Mouse (Mus musculus) hindbrain, postnatal 0 days (tissue): ENCODE data around the gene Gm47985. TPM values are rescaled to one million over a fixed set of nuclear protein-coding genes. Genes with fewer than 3 reads are reported as not detected.
"Not testable (repeated sequence)": the region's sequence is repeated elsewhere in the genome, so short reads cannot be mapped to it uniquely, and the experiment has no call there.

Experiments
- ATAC-seq: fragments of 200-750 bp; cut with Nextera tagmentation; 2 replicates; pipeline ENCODE4 v1.8.0; 2017; ENCODE audit warnings: mild to moderate bottlenecking, moderate TSS enrichment, moderate library complexity
- DNase-seq: peaks from one replicate; pipeline ENCODE4 v3.0.0-alpha.2; 2015; ENCODE audit warnings: low spot score
- H3K27ac ChIP-seq: fragments of 300-500 bp; sonication (generic); 2 replicates; pipeline ENCODE4 v1.5.1; 2014; ENCODE audit warnings: mild to moderate bottlenecking
- H3K27me3 ChIP-seq: fragments of 300-500 bp; sonication (generic); 2 replicates; pipeline ENCODE4 v1.6.1; 2014; ENCODE audit warnings: low read length, mixed read lengths; ENCODE audit not compliant: insufficient read depth
- H3K36me3 ChIP-seq: fragments of 300-500 bp; sonication (generic); 2 replicates; pipeline ENCODE4 v1.6.1; 2014; ENCODE audit warnings: low read length, mixed read lengths; ENCODE audit not compliant: insufficient read depth
- H3K4me1 ChIP-seq: fragments of 300-500 bp; sonication (generic); 2 replicates; pipeline ENCODE4 v1.6.1; 2014; ENCODE audit warnings: antibody characterized with exemption, low read length, mixed read lengths; ENCODE audit not compliant: insufficient read depth
- H3K4me2 ChIP-seq: fragments of 300-500 bp; sonication (generic); 2 replicates; pipeline ENCODE4 v1.6.1; 2014; ENCODE audit warnings: low read depth, mild to moderate bottlenecking, low read length, moderate library complexity, mixed read lengths
- H3K4me3 ChIP-seq: fragments of 300-500 bp; sonication (generic); 2 replicates; pipeline ENCODE4 v1.5.1; 2014; ENCODE audit warnings: low read length
- H3K9ac ChIP-seq: fragments of 300-500 bp; sonication (generic); replicated peaks from 2 replicates; pipeline ENCODE4 v1.6.1; 2014; ENCODE audit warnings: mild to moderate bottlenecking, low read length, moderate library complexity, mixed read lengths
- H3K9me3 ChIP-seq: fragments of 300-500 bp; sonication (generic); 2 replicates; pipeline ENCODE4 v1.6.1; 2016; ENCODE audit warnings: low read length, mixed read lengths
- CTCF ChIP-seq: IDR thresholded peaks from 2 replicates; pipeline ENCODE4 v1.5.1; 2016; ENCODE audit warnings: antibody characterized with exemption, control low read depth, low read depth
- WGBS: fragments of 180-500 bp; shearing (Covaris S2); extraction: QIAGEN DNeasy Blood & Tissue Kit; methylation state at CpG from one replicate; pipeline ENCODE4 v1.1.7; 2014; 5-methylcytosine and 5-hydroxymethylcytosine counted together
- polyA plus RNA-seq: library from polyadenylated mRNA; unstranded; fragments of >200 nt; fragmentation: Nextera tagmentation; extraction: Ambion mirVana; gene quantifications from 2 replicates; pipeline ENCODE4 v1.2.1, GENCODE M21; 2015
- total RNA-seq: library from RNA; depleted of rRNA; stranded (reverse); fragments of >200 nt; gene quantifications from 2 replicates; pipeline ENCODE4 v1.2.3, GENCODE M21; 2014; rRNA removed

The Gm47985 gene
- not detected in 2 replicates for total RNA-seq
- not detected in 2 replicates for polyA plus RNA-seq

DNA sequence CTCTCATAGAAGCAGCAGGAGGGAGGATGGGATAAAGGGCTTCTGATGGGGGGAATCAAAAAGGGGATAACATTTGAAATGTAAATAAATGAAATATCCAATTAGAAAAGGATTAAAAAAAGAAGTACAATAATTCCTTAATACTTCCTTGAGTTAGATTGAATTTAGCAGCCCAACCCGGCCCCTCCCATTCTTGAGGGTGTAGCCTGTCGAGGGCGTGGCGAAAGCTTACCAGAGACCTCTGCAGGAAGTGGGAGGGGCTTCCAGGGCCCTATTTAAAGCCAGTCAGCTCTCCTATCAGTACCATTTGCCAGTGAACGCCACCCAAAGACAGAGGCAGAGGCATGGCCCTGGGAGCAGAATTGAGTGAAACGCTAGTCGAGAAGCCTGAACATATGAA is at the start of gene Gm47985:
Gene Gm47985 (plus strand): TSS at position 272 of the 400 bp plus-strand sequence.
- not testable (repeated sequence) for H3K27ac ChIP-seq, H3K27me3 ChIP-seq, H3K9me3 ChIP-seq, H3K36me3 ChIP-seq, H3K4me1 ChIP-seq, H3K4me2 ChIP-seq, H3K9ac ChIP-seq, DNase-seq, ATAC-seq, H3K4me3 ChIP-seq
- no CpG with 5 or more reads among the region's 7 CpGs for WGBS

DNA sequence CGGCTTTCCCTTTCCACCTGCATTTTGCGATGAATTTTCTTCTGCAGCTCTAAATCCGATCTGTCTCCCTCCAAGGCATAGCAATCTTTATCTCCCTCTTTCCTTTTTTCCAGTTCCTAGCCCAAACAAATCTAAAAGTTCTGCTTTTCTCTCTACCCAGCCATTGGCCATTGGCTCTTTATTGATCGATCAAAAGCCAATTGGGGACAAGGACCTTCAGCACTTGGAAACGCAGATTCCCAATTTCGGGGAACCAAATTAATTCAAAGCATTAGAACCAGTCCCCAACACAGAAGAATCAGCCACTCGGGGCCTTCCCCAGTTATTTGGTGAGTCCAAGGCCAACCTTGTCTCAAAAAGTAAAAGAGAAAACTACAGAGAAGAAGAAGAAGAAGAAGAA is 49.7 kb upstream of the Gm47985 start:
- DNase-seq = no peak
- H3K4me1 ChIP-seq = no peaks in the 10 kb centered on the region
- H3K9me3 ChIP-seq = no peaks in the 10 kb centered on the region
- no peak overlapping the region for H3K27ac ChIP-seq
- WGBS = 94% methylated on average over 7 of the region's 7 CpGs
- H3K36me3 ChIP-seq = no peaks in the 10 kb centered on the region
- no peak overlapping the region for H3K4me3 ChIP-seq
- TF ChIP-seq CTCF = no peak
- H3K9ac ChIP-seq = no peak overlapping the region
- H3K27me3 ChIP-seq = no peaks in the 10 kb centered on the region
- no peak for ATAC-seq
- no peak overlapping the region for H3K4me2 ChIP-seq

DNA sequence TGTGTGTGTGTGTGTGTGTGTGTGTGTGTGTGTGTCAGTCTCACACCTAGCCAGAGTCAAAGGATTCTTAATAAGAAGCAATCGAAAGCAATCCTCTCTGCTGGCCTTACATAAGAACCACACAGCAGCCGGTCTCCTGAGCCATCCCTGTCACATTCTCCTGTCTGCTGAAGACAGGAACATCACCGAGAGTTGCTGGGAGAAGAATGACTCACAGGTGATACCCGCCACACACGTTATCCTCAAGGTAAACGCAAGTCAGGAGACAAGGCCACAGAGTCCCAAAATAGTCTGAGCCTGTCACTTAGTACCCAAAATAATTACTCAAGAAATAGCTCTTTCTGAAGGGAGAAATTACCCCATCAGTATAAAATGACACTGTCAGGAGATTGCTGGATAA is 43.9 kb upstream of the Gm47985 start:
- no peak for ATAC-seq
- WGBS = 77% methylated on average over 6 of the region's 6 CpGs
- Histone ChIP-seq H3K27ac (no peak overlapping the region), H3K36me3 (no peaks in the 10 kb centered on the region), H3K4me3 (no peak overlapping the region), H3K4me1 (no peaks in the 10 kb centered on the region), H3K4me2 (no peak overlapping the region), H3K9me3 (no peaks in the 10 kb centered on the region), H3K27me3 (no peaks in the 10 kb centered on the region), H3K9ac (no peak overlapping the region)
- no peak for DNase-seq
- TF ChIP-seq CTCF = no peak

DNA sequence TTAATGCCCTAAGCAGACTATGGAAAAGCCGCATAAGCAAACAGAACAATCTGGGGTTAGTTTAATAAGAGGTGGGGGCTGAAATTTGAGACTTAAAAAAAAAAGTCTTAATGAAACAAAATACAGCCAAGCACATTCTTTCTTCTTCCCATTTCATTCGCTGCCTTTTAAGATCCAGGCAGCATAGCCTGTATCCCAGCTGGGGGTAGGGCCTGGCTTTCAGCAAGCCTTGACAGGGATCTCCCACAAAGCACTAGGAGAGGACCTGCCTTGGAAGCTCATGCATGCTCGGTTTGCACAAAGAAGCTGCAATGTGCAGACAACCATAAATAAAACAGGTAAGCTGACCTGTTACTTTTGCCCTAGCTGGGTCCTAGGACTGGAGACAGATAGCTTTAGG is 41.4 kb upstream of the Gm47985 start:
- Histone ChIP-seq H3K4me1 (no peaks in the 10 kb centered on the region), H3K27ac (no peak overlapping the region), H3K4me2 (no peak overlapping the region), H3K4me3 (no peak overlapping the region), H3K27me3 (no peaks in the 10 kb centered on the region), H3K9ac (no peak overlapping the region), H3K36me3 (no peaks in the 10 kb centered on the region), H3K9me3 (no peaks in the 10 kb centered on the region)
- ATAC-seq = no peak
- TF ChIP-seq CTCF = no peak
- 67% methylated on average over 3 of the region's 3 CpGs for WGBS
- DNase-seq = no peak

DNA sequence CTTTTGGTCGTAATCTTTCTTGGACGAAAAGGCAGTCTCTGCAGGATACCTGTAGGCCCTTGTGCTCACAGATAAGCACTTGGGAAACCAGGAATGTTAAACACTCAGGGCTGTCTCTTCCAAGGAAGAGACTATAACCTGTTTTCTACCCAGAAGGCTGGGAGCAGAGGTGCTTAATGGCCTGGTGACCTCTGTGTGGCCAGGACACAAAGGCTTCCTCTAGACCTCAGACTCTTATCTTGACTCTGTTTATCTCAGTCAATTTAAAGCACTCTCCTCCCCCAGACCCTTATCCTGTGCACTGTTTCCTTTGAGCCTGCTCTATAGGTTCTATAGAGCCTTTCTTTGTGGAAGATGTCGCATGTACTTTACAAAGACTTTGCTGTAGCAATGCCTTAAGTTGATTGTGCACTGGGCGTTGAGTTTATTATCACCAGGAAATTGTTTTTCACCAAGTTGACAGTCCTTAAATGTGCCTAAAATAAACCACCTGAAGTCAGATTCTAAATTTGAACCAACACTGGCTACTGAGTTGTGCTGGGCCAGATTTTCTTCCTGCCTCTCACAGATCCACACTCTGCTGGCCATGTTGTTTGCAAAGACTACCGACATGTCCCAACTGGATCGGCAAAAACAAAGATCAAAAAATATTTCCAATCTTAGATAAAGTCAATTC is 37.7 kb upstream of the Gm47985 start:
- Histone ChIP-seq H3K27ac (no peak overlapping the region), H3K36me3 (no peaks in the 10 kb centered on the region), H3K4me2 (no peak overlapping the region), H3K4me3 (no peak overlapping the region), H3K9ac (no peak overlapping the region), H3K9me3 (no peaks in the 10 kb centered on the region), H3K27me3 (no peaks in the 10 kb centered on the region), H3K4me1 (no peaks in the 10 kb centered on the region)
- no peak for TF ChIP-seq CTCF
- DNase-seq (no peak), ATAC-seq (no peak)
- 83% methylated on average over 6 of the region's 6 CpGs for WGBS

DNA sequence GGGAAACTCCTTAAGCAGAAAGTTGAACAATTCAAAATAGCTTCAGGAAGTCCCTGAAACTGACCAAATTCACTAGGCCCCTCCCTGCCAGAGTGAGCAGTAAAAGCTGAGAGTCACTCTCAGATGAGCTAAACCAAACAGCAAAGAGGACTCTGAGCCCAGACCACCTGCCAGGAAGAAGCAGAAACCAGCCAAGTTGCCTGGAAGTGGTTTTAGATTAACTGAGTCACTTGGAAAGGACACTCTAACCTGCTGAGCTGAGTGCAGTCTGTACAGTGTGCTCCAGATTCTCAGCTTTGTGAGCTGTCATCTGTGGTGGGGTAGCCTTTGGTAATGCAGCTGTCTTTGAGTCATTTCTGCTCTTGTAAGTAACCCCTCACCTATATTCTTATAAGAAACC is 34.5 kb upstream of the Gm47985 start:
- Histone ChIP-seq H3K27me3 (no peaks in the 10 kb centered on the region), H3K4me1 (no peaks in the 10 kb centered on the region), H3K9me3 (no peaks in the 10 kb centered on the region), H3K27ac (no peak overlapping the region), H3K9ac (no peak overlapping the region), H3K4me2 (no peak overlapping the region), H3K4me3 (no peak overlapping the region), H3K36me3 (no peaks in the 10 kb centered on the region)
- TF ChIP-seq CTCF = no peak
- no peak for DNase-seq
- no peak for ATAC-seq

DNA sequence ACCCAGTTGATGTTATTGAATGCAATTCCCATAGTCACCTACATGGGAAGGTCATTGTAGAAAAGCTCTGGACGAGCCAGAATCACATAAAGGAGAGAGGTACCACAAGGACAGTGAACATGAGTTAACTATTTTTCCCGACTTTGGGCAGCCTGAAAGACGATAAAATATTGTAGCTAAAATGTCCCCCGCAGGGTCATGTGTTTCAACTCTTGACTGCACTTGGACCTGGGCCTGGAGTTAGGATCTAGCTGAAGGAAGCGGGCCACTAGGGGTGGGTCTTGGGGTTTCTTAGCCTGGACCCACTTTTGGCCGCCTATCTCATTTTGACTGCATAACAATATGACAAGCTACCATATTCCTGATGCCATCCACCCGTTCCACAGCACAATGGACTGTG is 32.1 kb upstream of the Gm47985 start:
- no peaks in the 10 kb centered on the region for H3K36me3 ChIP-seq
- no peak for TF ChIP-seq CTCF
- WGBS = 90% methylated on average over 7 of the region's 7 CpGs
- no peak for ATAC-seq
- H3K4me1 ChIP-seq = no peaks in the 10 kb centered on the region
- H3K4me3 ChIP-seq = no peak overlapping the region
- no peak overlapping the region for H3K27ac ChIP-seq
- H3K9me3 ChIP-seq = no peaks in the 10 kb centered on the region
- no peak for DNase-seq
- H3K9ac ChIP-seq = no peak overlapping the region
- no peak overlapping the region for H3K4me2 ChIP-seq
- H3K27me3 ChIP-seq = no peaks in the 10 kb centered on the region
